Mouse (Mus musculus) neural tube, embryonic 13.5 days (tissue): ENCODE measurements around the gene Rab25. TPM values are rescaled to one million over a fixed set of nuclear protein-coding genes. Genes with fewer than 3 reads are reported as not detected.

Source experiments
- ATAC-seq: fragments of 200-750 bp; cut with Nextera tagmentation; 2 replicates; pipeline ENCODE4 v1.8.0; 2017; ENCODE audit warnings: low read depth, mild to moderate bottlenecking, moderate TSS enrichment, moderate library complexity
- H3K27ac ChIP-seq: fragments of 300-500 bp; sonication (generic); replicated peaks from 2 replicates; pipeline ENCODE4 v1.5.1; 2015; ENCODE audit warnings: moderate library complexity, mild to moderate bottlenecking, inconsistent platforms
- H3K27me3 ChIP-seq: fragments of 300-500 bp; sonication (generic); 2 replicates; pipeline ENCODE4 v1.6.1; 2015; ENCODE audit warnings: mild to moderate bottlenecking, inconsistent platforms
- H3K36me3 ChIP-seq: fragments of 300-500 bp; sonication (generic); 2 replicates; pipeline ENCODE4 v1.6.1; 2015; ENCODE audit warnings: mild to moderate bottlenecking, inconsistent platforms
- H3K4me1 ChIP-seq: fragments of 300-500 bp; sonication (generic); replicated peaks from 2 replicates; pipeline ENCODE4 v1.6.1; 2015; ENCODE audit warnings: inconsistent platforms
- H3K4me2 ChIP-seq: fragments of 300-500 bp; sonication (generic); 2 replicates; pipeline ENCODE4 v1.6.1; 2015; ENCODE audit warnings: inconsistent platforms, mild to moderate bottlenecking, moderate library complexity
- H3K4me3 ChIP-seq: fragments of 300-500 bp; sonication (generic); 2 replicates; pipeline ENCODE4 v1.5.1; 2015; ENCODE audit warnings: mild to moderate bottlenecking, inconsistent platforms
- H3K9ac ChIP-seq: fragments of 300-500 bp; sonication (generic); 2 replicates; pipeline ENCODE4 v1.6.1; 2015; ENCODE audit warnings: moderate library complexity, mild to moderate bottlenecking, inconsistent platforms
- H3K9me3 ChIP-seq: fragments of 300-500 bp; sonication (generic); 2 replicates; pipeline ENCODE4 v1.6.1; 2016; ENCODE audit warnings: inconsistent platforms
- WGBS: fragments of 180-500 bp; shearing (Covaris S2); methylation state at CpG from one replicate; pipeline ENCODE4 v1.1.7; 2015; 5-methylcytosine and 5-hydroxymethylcytosine counted together
- microRNA counts: library from miRNA; unstranded; fragments of <30 nt; microRNA quantifications from one replicate; lab custom pipeline; 2016
- microRNA-seq: library from miRNA; unstranded; fragments of <30 nt; microRNA quantifications from one replicate; pipeline ENCODE4, GENCODE M21; 2016
- polyA plus RNA-seq: library from polyadenylated mRNA; unstranded; fragments of >200 nt; fragmentation: Nextera tagmentation; extraction: Ambion mirVana; gene quantifications from 2 replicates; pipeline ENCODE4 v1.2.1, GENCODE M21; 2015

The Rab25 gene
- polyA plus RNA-seq, 1 experiment from 2014 or later, result not detected

DNA sequence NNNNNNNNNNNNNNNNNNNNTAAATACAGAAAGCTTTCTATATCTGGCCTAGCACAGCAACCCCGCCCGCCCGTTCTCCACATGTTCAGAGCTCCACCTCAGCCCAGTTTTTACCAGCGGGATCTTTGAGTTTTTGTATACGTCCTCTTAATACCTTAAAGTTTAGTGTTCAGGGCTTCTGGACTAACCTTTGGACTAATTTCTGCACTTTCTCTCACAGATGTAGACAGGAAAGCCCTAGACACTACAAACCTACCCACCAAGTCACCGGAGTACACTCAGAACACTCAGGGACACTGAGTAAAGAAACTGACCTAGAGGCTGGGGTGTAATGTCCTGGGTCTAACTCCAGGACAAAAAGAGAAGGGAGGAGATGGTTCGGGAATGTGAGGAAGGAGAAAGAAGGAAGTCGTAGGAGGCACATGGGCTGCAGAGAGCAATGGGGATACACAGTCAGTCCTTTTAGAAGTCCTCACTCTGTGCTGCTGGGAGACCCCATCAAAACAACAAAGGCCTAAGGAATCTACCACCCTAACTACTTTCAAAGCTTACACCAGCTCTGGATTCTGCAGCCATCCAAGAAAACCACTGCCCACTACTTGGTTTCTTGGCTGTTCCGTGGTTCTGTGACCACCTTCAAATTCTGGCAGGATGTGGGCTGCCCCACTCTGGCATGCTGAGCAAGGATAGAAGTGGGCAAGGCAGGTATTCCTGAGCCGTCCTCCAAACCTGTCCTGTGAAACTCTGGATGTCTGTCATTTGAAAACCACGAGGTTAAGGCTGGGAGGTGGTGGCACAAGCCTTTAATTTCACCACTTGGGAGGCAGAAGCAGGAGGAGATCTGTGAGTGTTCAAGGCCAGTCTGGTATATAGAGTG lies 54.2 kb downstream of the Rab25 start:
- peaks cover 42% of the 10 kb centered on the region for H3K4me1 ChIP-seq
- ATAC-seq, result no peak
- H3K36me3 ChIP-seq, result no peaks in the 10 kb centered on the region
- peaks cover 4% of the 10 kb centered on the region for H3K27me3 ChIP-seq
- 77% methylated on average over 11 of the region's 11 CpGs for WGBS
- H3K9me3 ChIP-seq, result no peaks in the 10 kb centered on the region
- no peak overlapping the region for H3K4me3 ChIP-seq
- H3K4me2 ChIP-seq, result peak overlapping the region; percentile 65; the same call in 1 of the 2 replicates
- H3K27ac ChIP-seq, result no peak overlapping the region; the same call in 1 of the 2 replicates
- 0 out of 2 replicates have a peak overlapping the region, but pooled peaks have one; percentile 12 for H3K9ac ChIP-seq

MicroRNA genes within 50 kb of the gene (microRNA counts, 519-probe panel; counts per million panel counts)
- not detected for microRNA mmu-miR-1905 (lab: Ali Mortazavi, UCI)

Small RNA genes within 50 kb of the gene (microRNA-seq; reads per million reads assigned to microRNA genes)
- not detected for gene Mir1905

Other genes with a start within 250 kb of the Rab25 start
- gene Glmp, start 223.3 kb downstream of the Rab25 start, polyA plus RNA-seq, result 99.6 and 112 TPM in 2 replicates
- gene Tmem79, start 212.2 kb downstream of the Rab25 start, polyA plus RNA-seq, result 1.5 and 1.7 TPM in 2 replicates
- gene Smg5, start 212.0 kb downstream of the Rab25 start, polyA plus RNA-seq, result 57.2 and 66.1 TPM in 2 replicates
- 3.4 and 5.3 TPM in 2 replicates for gene Paqr6, start 183.7 kb downstream of the Rab25 start, polyA plus RNA-seq
- not detected in 2 replicates for gene Bglap3, start 175.6 kb downstream of the Rab25 start, polyA plus RNA-seq
- not detected in 2 replicates for gene Bglap2, start 169.6 kb downstream of the Rab25 start, polyA plus RNA-seq
- gene Bglap, start 163.8 kb downstream of the Rab25 start, polyA plus RNA-seq, result not detected in 2 replicates
- gene Pmf1, start 138.0 kb downstream of the Rab25 start, polyA plus RNA-seq, result 31.6 and 33.5 TPM in 2 replicates
- gene Slc25a44, start 123.2 kb downstream of the Rab25 start, polyA plus RNA-seq, result 30.4 and 31.1 TPM in 2 replicates
- 19.7 and 21.8 TPM in 2 replicates for gene Sema4a, start 87.1 kb downstream of the Rab25 start, polyA plus RNA-seq
- gene Lmna, start 38.3 kb downstream of the Rab25 start, polyA plus RNA-seq, result 41.9 and 45.3 TPM in 2 replicates
- 32.5 and 33.7 TPM in 2 replicates for gene Mex3a, start 15.9 kb downstream of the Rab25 start, polyA plus RNA-seq
- gene Lamtor2, start 4.8 kb upstream of the Rab25 start, polyA plus RNA-seq, result 161 and 170 TPM in 2 replicates
- gene Ubqln4, start 5.5 kb upstream of the Rab25 start, polyA plus RNA-seq, result 38.4 and 40.6 TPM in 2 replicates
- 157 and 164 TPM in 2 replicates for gene Ssr2, start 27.6 kb upstream of the Rab25 start, polyA plus RNA-seq
- 146 and 157 TPM in 2 replicates for gene Arhgef2, start 57.7 kb upstream of the Rab25 start, polyA plus RNA-seq
- gene Rxfp4, start 104.8 kb upstream of the Rab25 start, polyA plus RNA-seq, result not detected in 2 replicates
- gene Khdc4, start 137.5 kb upstream of the Rab25 start, polyA plus RNA-seq, result 95.0 and 104 TPM in 2 replicates
- 60.7 and 65.0 TPM in 2 replicates for gene Rit1, start 168.5 kb upstream of the Rab25 start, polyA plus RNA-seq
- 234 and 259 TPM in 2 replicates for gene Syt11, start 226.9 kb upstream of the Rab25 start, polyA plus RNA-seq